Mouse (Mus musculus) adrenal gland, adult 2 months (tissue): Measurements from ENCODE around the gene Olfml2a. TPM values are rescaled to one million over a fixed set of nuclear protein-coding genes. Genes with fewer than 3 reads are reported as not detected.

Experiments used
- DNase-seq: peaks from one replicate; pipeline ENCODE4 v3.0.0; 2021
- polyA plus RNA-seq: library from polyadenylated mRNA; depleted of rRNA; stranded (reverse); fragments of >200 nt; gene quantifications from 2 replicates; pipeline ENCODE4 v1.2.3, GENCODE M21; 2012; rRNA removed
- total RNA-seq, 2 experiments: library from RNA; stranded (reverse); gene quantifications; 2 replicates each; pipeline ENCODE4 v1.2.3; 2021

The Olfml2a gene
- total and polyA plus RNA-seq, 3 experiments, result 5.9 to 12.0 (median 6.7) TPM

GRCm38 (mm10) chr2:39011264-39011663 is 79.5 kb downstream of the Olfml2a start:
- DNase-seq, result no peak

GRCm38 (mm10) chr2:39011971-39012370 is 80.2 kb downstream of the Olfml2a start:
- no peak for DNase-seq

- no peak for DNase-seq
Measured at GRCm38 (mm10) chr2:39012768-39013279, 81.0 kb downstream of the Olfml2a start.

Other genes starting within 250 kb of the Olfml2a start
- gene Nr5a1, start 217.4 kb upstream of the Olfml2a start, total RNA-seq, result 100 to 1,000 TPM; 302 to 765 TPM
- 836 and 1,436 TPM in 2 replicates for gene Nr5a1, start 217.4 kb upstream of the Olfml2a start, polyA plus RNA-seq
- 1 to 10 TPM; 5.1 to 6.4 TPM for gene Nr6a1, start 4.3 kb upstream of the Olfml2a start, total RNA-seq
- gene Nr6a1, start 4.3 kb upstream of the Olfml2a start, polyA plus RNA-seq, result 2.7 TPM in 2 replicates
- gene Wdr38, start 65.5 kb downstream of the Olfml2a start, total RNA-seq, result under 1 TPM; 0.43 to 0.52 TPM
- gene Wdr38, start 65.5 kb downstream of the Olfml2a start, polyA plus RNA-seq, result 0.43 and 1.2 TPM in 2 replicates
- gene Arpc5l, start 73.4 kb downstream of the Olfml2a start, total RNA-seq, result 10 to 100 TPM; 66.7 to 78.4 TPM
- 56.4 and 66.7 TPM in 2 replicates for gene Arpc5l, start 73.4 kb downstream of the Olfml2a start, polyA plus RNA-seq
- 100 to 1,000 TPM; 510 to 597 TPM for gene Rpl35, start 73.6 kb downstream of the Olfml2a start, total RNA-seq
- 58.5 and 60.0 TPM in 2 replicates for gene Rpl35, start 73.6 kb downstream of the Olfml2a start, polyA plus RNA-seq
- 10 to 100 TPM; 26.5 to 26.9 TPM for gene Golga1, start 133.6 kb downstream of the Olfml2a start, total RNA-seq
- 4.0 and 7.3 TPM in 2 replicates for gene Golga1, start 133.6 kb downstream of the Olfml2a start, polyA plus RNA-seq